Mouse (Mus musculus) embryonic facial prominence, embryonic 11.5 days (tissue): ENCODE results near the gene Cdh12. TPM values are rescaled to one million over a fixed set of nuclear protein-coding genes. Genes with fewer than 3 reads are reported as not detected.

Source experiments
- ATAC-seq: fragments of 200-750 bp; cut with Nextera tagmentation; replicated peaks from 2 replicates; pipeline ENCODE4 v1.8.0; 2017; ENCODE audit warnings: low read depth; ENCODE audit not compliant: insufficient number of reproducible peaks, low FRiP score, low TSS enrichment
- DNase-seq: peaks from one replicate; pipeline ENCODE4 v3.0.0-alpha.2; 2015; ENCODE audit warnings: low spot score
- H3K27ac ChIP-seq: fragments of 300-500 bp; sonication (generic); replicated peaks from 2 replicates; pipeline ENCODE4 v1.5.1; 2014; ENCODE audit warnings: mild to moderate bottlenecking, low read depth, low read length, control low read depth
- H3K27me3 ChIP-seq: fragments of 300-500 bp; sonication (generic); 2 replicates; pipeline ENCODE4 v1.6.1; 2014; ENCODE audit warnings: mild to moderate bottlenecking, low read length, moderate library complexity, mixed read lengths; ENCODE audit not compliant: control insufficient read depth, insufficient read depth
- H3K36me3 ChIP-seq: fragments of 300-500 bp; sonication (generic); replicated peaks from 2 replicates; pipeline ENCODE4 v1.6.1; 2014; ENCODE audit warnings: low read depth, mild to moderate bottlenecking, low read length, moderate library complexity, mixed read lengths; ENCODE audit not compliant: control insufficient read depth, insufficient read depth
- H3K4me1 ChIP-seq: fragments of 300-500 bp; sonication (generic); 2 replicates; pipeline ENCODE4 v1.6.1; 2014; ENCODE audit warnings: low read length, mixed read lengths; ENCODE audit not compliant: control insufficient read depth, insufficient read depth
- H3K4me2 ChIP-seq: fragments of 300-500 bp; sonication (generic); 2 replicates; pipeline ENCODE4 v1.6.1; 2014; ENCODE audit warnings: low read depth, mild to moderate bottlenecking, control low read depth, low read length, moderate library complexity
- H3K4me3 ChIP-seq: fragments of 300-500 bp; sonication (generic); 2 replicates; pipeline ENCODE4 v1.5.1; 2014; ENCODE audit warnings: low read depth, low read length, control low read depth
- H3K9ac ChIP-seq: fragments of 300-500 bp; sonication (generic); replicated peaks from 2 replicates; pipeline ENCODE4 v1.6.1; 2014; ENCODE audit warnings: mild to moderate bottlenecking, control low read depth, low read length
- H3K9me3 ChIP-seq: fragments of 300-500 bp; sonication (generic); replicated peaks from 2 replicates; pipeline ENCODE4 v1.6.1; 2016; ENCODE audit warnings: mild to moderate bottlenecking, low read length, inconsistent platforms, mixed read lengths; ENCODE audit not compliant: control insufficient read depth
- WGBS: fragments of 180-500 bp; shearing (Covaris S2); extraction: QIAGEN DNeasy Blood & Tissue Kit; methylation state at CpG from one replicate; pipeline ENCODE4 v1.1.7; 2014; 5-methylcytosine and 5-hydroxymethylcytosine counted together
- polyA plus RNA-seq: library from polyadenylated mRNA; unstranded; fragments of >200 nt; fragmentation: Nextera tagmentation; extraction: Ambion mirVana; gene quantifications from 2 replicates; pipeline ENCODE4 v1.2.1, GENCODE M21; 2014

Cdh12 gene
- polyA plus RNA-seq, 1 experiment from 2014 or later = 0.25 TPM

GRCm38 (mm10) chr15:20863076-20863475 is 414.0 kb downstream of the Cdh12 start:
- no peak for ATAC-seq

GRCm38 (mm10) chr15:20872518-20872917 is 423.5 kb downstream of the Cdh12 start:
- Histone ChIP-seq H3K4me2 (no peak overlapping the region), H3K4me3 (no peak overlapping the region), H3K9ac (no peak overlapping the region), H3K27me3 (no peaks in the 10 kb centered on the region), H3K36me3 (no peaks in the 10 kb centered on the region), H3K27ac (no peak overlapping the region), H3K9me3 (no peaks in the 10 kb centered on the region), H3K4me1 (no peaks in the 10 kb centered on the region)
- WGBS = 74% methylated on average over 1 of the region's 1 CpGs
- DNase-seq = no peak
- ATAC-seq = no peak

More at GRCm38 (mm10) chr15:20863076-20863475, 414.0 kb downstream of the Cdh12 start:
- no peaks in the 10 kb centered on the region for H3K4me1 ChIP-seq
- H3K27me3 ChIP-seq = no peaks in the 10 kb centered on the region
- no peak overlapping the region for H3K4me2 ChIP-seq
- WGBS = 49% methylated on average over 2 of the region's 2 CpGs
- H3K27ac ChIP-seq = no peak overlapping the region
- H3K9me3 ChIP-seq = no peaks in the 10 kb centered on the region
- no peak for DNase-seq
- no peak overlapping the region for H3K9ac ChIP-seq
- H3K36me3 ChIP-seq = no peaks in the 10 kb centered on the region
- H3K4me3 ChIP-seq = no peak overlapping the region

GRCm38 (mm10) chr15:20876993-20877392 is 427.9 kb downstream of the Cdh12 start:
- no peak overlapping the region for H3K4me2 ChIP-seq
- ATAC-seq = no peak
- WGBS = 96% methylated on average over 2 of the region's 2 CpGs
- DNase-seq = no peak
- H3K27ac ChIP-seq = no peak overlapping the region
- H3K36me3 ChIP-seq = no peaks in the 10 kb centered on the region
- H3K27me3 ChIP-seq = no peaks in the 10 kb centered on the region
- no peak overlapping the region for H3K4me3 ChIP-seq
- no peak overlapping the region for H3K9ac ChIP-seq
- no peaks in the 10 kb centered on the region for H3K9me3 ChIP-seq
- no peaks in the 10 kb centered on the region for H3K4me1 ChIP-seq

- no peak for ATAC-seq
- 77% methylated on average over 3 of the region's 3 CpGs for WGBS
- Histone ChIP-seq H3K4me1 (no peaks in the 10 kb centered on the region), H3K9me3 (no peaks in the 10 kb centered on the region), H3K4me2 (no peak overlapping the region), H3K4me3 (no peak overlapping the region), H3K36me3 (no peaks in the 10 kb centered on the region), H3K9ac (no peak overlapping the region), H3K27me3 (no peaks in the 10 kb centered on the region), H3K27ac (no peak overlapping the region)
- no peak for DNase-seq
Observed at GRCm38 (mm10) chr15:20893471-20893870, 444.4 kb downstream of the Cdh12 start.

- no peak for DNase-seq
- no peak overlapping the region for H3K4me3 ChIP-seq
- H3K4me2 ChIP-seq = no peak overlapping the region
- H3K27me3 ChIP-seq = no peaks in the 10 kb centered on the region
- no peaks in the 10 kb centered on the region for H3K36me3 ChIP-seq
- no peak overlapping the region for H3K27ac ChIP-seq
- H3K9me3 ChIP-seq = no peaks in the 10 kb centered on the region
- 62% methylated on average over 3 of the region's 3 CpGs for WGBS
- H3K4me1 ChIP-seq = no peaks in the 10 kb centered on the region
- no peak for ATAC-seq
- no peak overlapping the region for H3K9ac ChIP-seq
Observed at GRCm38 (mm10) chr15:20902568-20902967, 453.5 kb downstream of the Cdh12 start.

GRCm38 (mm10) chr15:20928221-20928620 is 479.2 kb downstream of the Cdh12 start:
- Histone ChIP-seq H3K27ac (no peak overlapping the region), H3K36me3 (no peaks in the 10 kb centered on the region), H3K4me3 (no peak overlapping the region), H3K9me3 (no peaks in the 10 kb centered on the region), H3K4me2 (no peak overlapping the region), H3K27me3 (no peaks in the 10 kb centered on the region), H3K9ac (no peak overlapping the region), H3K4me1 (no peaks in the 10 kb centered on the region)
- ATAC-seq (no peak), DNase-seq (no peak)

GRCm38 (mm10) chr15:20944000-20944399 is 494.9 kb downstream of the Cdh12 start:
- H3K36me3 ChIP-seq = no peaks in the 10 kb centered on the region
- no peak overlapping the region for H3K27ac ChIP-seq
- no peaks in the 10 kb centered on the region for H3K9me3 ChIP-seq
- no peaks in the 10 kb centered on the region for H3K4me1 ChIP-seq
- no peaks in the 10 kb centered on the region for H3K27me3 ChIP-seq
- ATAC-seq (no peak), DNase-seq (no peak)
- H3K9ac ChIP-seq = no peak overlapping the region
- H3K4me2 ChIP-seq = no peak overlapping the region
- H3K4me3 ChIP-seq = no peak overlapping the region

GRCm38 (mm10) chr15:20967463-20967862 is 518.4 kb downstream of the Cdh12 start:
- Histone ChIP-seq H3K27ac (no peak overlapping the region), H3K9me3 (no peaks in the 10 kb centered on the region), H3K4me3 (no peak overlapping the region), H3K9ac (no peak overlapping the region), H3K36me3 (no peaks in the 10 kb centered on the region), H3K4me1 (no peaks in the 10 kb centered on the region), H3K4me2 (no peak overlapping the region), H3K27me3 (no peaks in the 10 kb centered on the region)
- 51% methylated on average over 2 of the region's 2 CpGs for WGBS
- DNase-seq = no peak
- 0 out of 2 replicates have a peak, but pooled peaks have one; percentile 48 for ATAC-seq
